1 mouse cellular context compared by ENCODE assay signal in genomic region chr1:60859159-60859558, GRCm38 (mm10).
TF ChIP-seq lines count a peak whose summit lies in the region.

No protein-coding gene starts in this region.

TF ChIP-seq in MEL, 35 proteins besides CTCF, POLR2A, EP300 and RAD21 (continued from another document):
- TF ChIP-seq MEF2A (IDR thresholded peaks at IDR 0.05; ENCODE audit: extremely low read depth, insufficient replicate concordance, low read depth, low read length, poor library complexity, severe bottlenecking) (no peak), USF1 (IDR thresholded peaks at IDR 0.05; ENCODE audit: low read depth, low read length) (no peak), BHLHE40 (IDR thresholded peaks at IDR 0.05; ENCODE audit: borderline replicate concordance, low read depth, low read length) (no peak), SIN3A (IDR thresholded peaks at IDR 0.05; ENCODE audit: low read length) (no peak), MAZ (IDR thresholded peaks at IDR 0.05; ENCODE audit: low read depth, low read length) (no peak)
TF ChIP-seq in MEL: peak in this region for 0.
